Mouse (Mus musculus) hindbrain, embryonic 10.5 days (tissue): ENCODE measurements around the gene Acot1. TPM values are rescaled to one million over a fixed set of nuclear protein-coding genes. Genes with fewer than 3 reads are reported as not detected.
"Not testable (repeated sequence)": the region's sequence is repeated elsewhere in the genome, so short reads cannot be mapped to it uniquely, and the experiment has no call there.

Experiments used
- DNase-seq: peaks from one replicate; pipeline ENCODE4 v3.0.0-alpha.2; 2017; ENCODE audit warnings: low spot score
- H3K27ac ChIP-seq: fragments of 300-500 bp; sonication (generic); 2 replicates; pipeline ENCODE4 v1.5.1; 2016; ENCODE audit warnings: mild to moderate bottlenecking, moderate library complexity
- H3K27me3 ChIP-seq: fragments of 300-500 bp; sonication (generic); 2 replicates; pipeline ENCODE4 v1.6.1; 2016; ENCODE audit warnings: mild to moderate bottlenecking; ENCODE audit not compliant: poor library complexity, insufficient read depth, severe bottlenecking
- H3K36me3 ChIP-seq: fragments of 300-500 bp; sonication (generic); 2 replicates; pipeline ENCODE4 v1.6.1; 2016; ENCODE audit warnings: mild to moderate bottlenecking, moderate library complexity
- H3K4me1 ChIP-seq: fragments of 300-500 bp; sonication (generic); replicated peaks from 2 replicates; pipeline ENCODE4 v1.6.1; 2016; ENCODE audit warnings: mild to moderate bottlenecking
- H3K4me3 ChIP-seq: fragments of 300-500 bp; sonication (generic); 2 replicates; pipeline ENCODE4 v1.5.1; 2016; ENCODE audit warnings: mild to moderate bottlenecking, moderate library complexity
- H3K9me3 ChIP-seq: fragments of 300-500 bp; sonication (generic); 2 replicates; pipeline ENCODE4 v1.6.1; 2016; ENCODE audit warnings: mild to moderate bottlenecking, moderate library complexity
- WGBS: fragments of 180-500 bp; shearing (Covaris S2); methylation state at CpG from one replicate; pipeline ENCODE4 v1.1.7; 2016; 5-methylcytosine and 5-hydroxymethylcytosine counted together
- polyA plus RNA-seq: library from polyadenylated mRNA; unstranded; fragments of >200 nt; fragmentation: Nextera tagmentation; extraction: Ambion mirVana; gene quantifications from 2 replicates; pipeline ENCODE4 v1.2.1, GENCODE M21; 2016

The Acot1 gene
- polyA plus RNA-seq, 1 experiment from 2014 or later = 45.3 TPM

- not testable (repeated sequence) for H3K4me3 ChIP-seq, H3K4me1 ChIP-seq, H3K9me3 ChIP-seq, DNase-seq, H3K36me3 ChIP-seq, H3K27me3 ChIP-seq, H3K27ac ChIP-seq
- WGBS = 86% methylated on average over 8 of the region's 8 CpGs
These were observed 10.1 kb upstream of the Acot1 start for GRCm38 (mm10) chr12:83999237-83999636.

DNA sequence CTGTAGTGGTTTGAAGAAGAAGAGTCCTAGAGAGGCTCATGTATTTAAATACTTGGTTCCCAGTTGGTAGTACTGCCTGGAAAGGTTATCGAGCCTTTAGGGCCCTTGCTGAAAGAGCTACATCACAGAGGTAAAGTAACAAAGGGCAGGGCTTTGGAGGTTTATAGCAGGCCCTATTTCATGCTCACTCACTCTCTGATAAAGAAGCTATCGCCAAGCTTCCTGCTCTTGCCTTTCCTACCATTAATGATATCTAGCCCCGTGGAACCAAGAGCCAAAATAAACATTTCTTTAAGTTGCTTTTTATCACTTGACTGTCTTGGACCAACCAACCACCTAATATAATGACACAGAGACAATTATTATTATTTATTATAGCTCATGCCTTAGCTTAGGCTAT lies 8.9 kb upstream of the Acot1 start:
- Histone ChIP-seq H3K4me1 (no peaks in the 10 kb centered on the region), H3K27ac (no peak overlapping the region), H3K27me3 (no peaks in the 10 kb centered on the region), H3K4me3 (no peak overlapping the region), H3K9me3 (peaks cover 5% of the 10 kb centered on the region; the same call in 1 of the 2 replicates), H3K36me3 (no peaks in the 10 kb centered on the region; the same call in 1 of the 2 replicates)
- WGBS = 89% methylated on average over 3 of the region's 3 CpGs
- no peak for DNase-seq

- no peak overlapping the region for H3K27ac ChIP-seq
- DNase-seq = no peak
- 90% methylated on average over 1 of the region's 1 CpGs for WGBS
- peaks cover 5% of the 10 kb centered on the region; the same call in 1 of the 2 replicates for H3K9me3 ChIP-seq
- no peaks in the 10 kb centered on the region; the same call in 1 of the 2 replicates for H3K27me3 ChIP-seq
- no peak overlapping the region for H3K4me3 ChIP-seq
- no peaks in the 10 kb centered on the region for H3K36me3 ChIP-seq
- H3K4me1 ChIP-seq = peaks cover 10% of the 10 kb centered on the region
These were observed 5.4 kb upstream of the Acot1 start for GRCm38 (mm10) chr12:84003866-84004265.

- 89% methylated on average over 12 of the region's 12 CpGs for WGBS
These were observed 1.0 kb upstream of the Acot1 start for GRCm38 (mm10) chr12:84008251-84008650.

GRCm38 (mm10) chr12:84008729-84009128 lies 561 bp upstream of the Acot1 start:
- Histone ChIP-seq H3K4me3 (peak overlapping the region; percentile 53), H3K27ac (peak overlapping the region; percentile 85), H3K27me3 (no peaks in the 10 kb centered on the region; the same call in 1 of the 2 replicates), H3K9me3 (no peaks in the 10 kb centered on the region), H3K4me1 (peaks cover 48% of the 10 kb centered on the region), H3K36me3 (no peaks in the 10 kb centered on the region)
- no peak for DNase-seq
- whole genome bisulfite sequencing = 50% methylated on average over 8 of the region's 8 CpGs

More at GRCm38 (mm10) chr12:84008251-84008650, 1.0 kb upstream of the Acot1 start:
- Histone ChIP-seq H3K36me3 (no peaks in the 10 kb centered on the region), H3K4me3 (no peak overlapping the region), H3K4me1 (peaks cover 48% of the 10 kb centered on the region), H3K27me3 (no peaks in the 10 kb centered on the region; the same call in 1 of the 2 replicates), H3K9me3 (no peaks in the 10 kb centered on the region), H3K27ac (peak overlapping the region; percentile 85)
- DNase-seq = no peak

DNA sequence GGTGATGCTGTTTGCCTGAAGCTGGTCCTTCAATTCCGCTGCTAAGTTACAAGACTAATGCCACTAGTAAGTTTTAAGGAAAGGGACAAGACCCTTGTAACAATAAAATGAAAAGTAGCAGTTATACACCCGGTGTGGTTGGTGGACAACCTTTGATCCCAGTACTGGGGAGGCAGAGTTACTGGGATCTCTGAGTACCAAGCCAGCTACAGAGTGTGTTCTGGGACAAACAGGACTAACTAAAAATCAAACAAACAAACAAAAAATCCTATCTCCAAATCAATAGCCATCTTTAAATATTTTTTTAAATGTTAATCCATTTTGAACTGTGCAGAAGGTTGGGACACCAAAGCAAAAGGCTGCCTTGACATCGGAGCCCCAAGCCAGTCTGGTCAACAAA lies 911 bp downstream of the Acot1 start:
- WGBS = 81% methylated on average over 3 of the region's 3 CpGs
- H3K4me3 ChIP-seq = peak overlapping the region; percentile 53
- H3K4me1 ChIP-seq = peaks cover 48% of the 10 kb centered on the region
- H3K27me3 ChIP-seq = no peaks in the 10 kb centered on the region; the same call in 1 of the 2 replicates
- DNase-seq = no peak
- H3K36me3 ChIP-seq = peaks cover 8% of the 10 kb centered on the region
- H3K27ac ChIP-seq = peak overlapping the region; percentile 85
- H3K9me3 ChIP-seq = no peaks in the 10 kb centered on the region

- peak overlapping the region; percentile 45; the same call in 1 of the 2 replicates for H3K27ac ChIP-seq
- peaks cover 16% of the 10 kb centered on the region for H3K36me3 ChIP-seq
- DNase-seq = peak; percentile 68
- peak overlapping the region; percentile 53 for H3K4me3 ChIP-seq
- no peaks in the 10 kb centered on the region for H3K9me3 ChIP-seq
- WGBS = 37% methylated on average over 12 of the region's 12 CpGs
- peaks cover 54% of the 10 kb centered on the region for H3K4me1 ChIP-seq
- H3K27me3 ChIP-seq = no peaks in the 10 kb centered on the region; the same call in 1 of the 2 replicates
These were observed 2.2 kb downstream of the Acot1 start for GRCm38 (mm10) chr12:84011251-84012040.

DNA sequence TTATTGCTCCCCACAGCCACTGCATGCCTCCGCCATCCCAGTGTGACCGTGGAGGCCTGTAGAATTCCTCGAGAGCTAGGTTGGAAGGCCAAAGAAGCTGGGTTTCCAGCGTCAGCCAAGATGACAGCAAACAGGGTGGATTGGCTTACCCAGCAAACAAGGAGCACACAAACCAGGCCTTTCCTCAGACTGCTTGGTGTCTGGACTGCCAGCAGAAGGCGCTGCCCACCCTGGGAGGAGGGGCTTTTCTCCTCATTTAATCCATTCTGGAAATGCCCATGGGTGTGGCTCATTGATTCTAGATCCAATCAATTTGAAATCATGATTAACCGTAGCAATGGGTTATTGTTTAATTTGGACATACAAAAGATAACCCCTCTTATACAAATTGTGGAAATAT lies 3.8 kb downstream of the Acot1 start:
- Histone ChIP-seq H3K27ac (no peak overlapping the region), H3K9me3 (no peaks in the 10 kb centered on the region), H3K4me3 (no peak overlapping the region), H3K27me3 (no peaks in the 10 kb centered on the region), H3K4me1 (peaks cover 50% of the 10 kb centered on the region), H3K36me3 (peaks cover 25% of the 10 kb centered on the region)
- WGBS = 78% methylated on average over 6 of the region's 6 CpGs
- DNase-seq = no peak

DNA sequence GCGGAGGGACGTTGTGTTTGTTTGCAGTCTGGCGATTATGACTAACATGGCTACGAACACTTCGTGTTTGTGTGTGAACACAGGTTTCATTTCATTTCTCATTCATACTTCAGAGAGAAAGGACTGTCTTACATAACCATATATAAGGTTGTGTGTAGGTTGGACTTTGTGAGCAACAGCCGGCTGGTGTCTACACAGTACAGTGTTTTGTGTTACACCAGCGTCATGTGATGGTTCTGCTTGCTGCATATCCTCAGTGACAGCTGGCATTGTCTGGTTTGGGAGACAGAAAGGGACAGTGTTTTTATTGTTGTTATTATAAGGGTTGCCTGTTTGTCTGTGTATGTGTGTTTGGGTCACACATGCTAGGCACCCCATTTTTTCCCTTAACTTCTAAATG lies 4.4 kb downstream of the Acot1 start:
- Histone ChIP-seq H3K36me3 (peaks cover 30% of the 10 kb centered on the region), H3K27ac (no peak overlapping the region)
- WGBS = 93% methylated on average over 7 of the region's 7 CpGs

DNA sequence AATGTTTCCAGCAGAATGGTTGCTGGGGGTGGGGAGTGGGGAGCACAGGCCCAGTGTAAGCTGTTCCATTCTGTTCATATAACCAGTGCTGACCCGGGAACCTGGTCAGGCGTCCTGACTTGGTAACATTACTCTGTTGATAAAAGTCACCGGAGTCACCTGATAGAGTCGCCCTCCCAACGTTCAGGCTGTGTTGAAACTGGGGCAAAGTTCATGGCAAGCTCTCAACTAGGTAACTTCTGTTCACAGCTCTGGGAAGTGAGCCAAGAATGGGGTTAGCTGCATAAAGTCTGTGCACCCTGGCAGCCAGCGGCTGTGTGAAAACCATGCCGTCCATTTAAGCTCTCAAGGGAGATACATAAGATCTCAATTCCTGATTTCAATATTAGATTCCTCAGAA lies 11.2 kb downstream of the Acot1 start:
- not testable (repeated sequence) for H3K4me3 ChIP-seq, H3K27me3 ChIP-seq, H3K27ac ChIP-seq, H3K9me3 ChIP-seq, H3K4me1 ChIP-seq, DNase-seq
- WGBS = 79% methylated on average over 7 of the region's 7 CpGs
- peaks cover 21% of the 10 kb centered on the region for H3K36me3 ChIP-seq

More for the DNA sequence above, 4.4 kb downstream of the Acot1 start:
- no peak for DNase-seq
- Histone ChIP-seq H3K4me1 (peaks cover 45% of the 10 kb centered on the region), H3K4me3 (no peak overlapping the region), H3K27me3 (no peaks in the 10 kb centered on the region), H3K9me3 (no peaks in the 10 kb centered on the region)

DNA sequence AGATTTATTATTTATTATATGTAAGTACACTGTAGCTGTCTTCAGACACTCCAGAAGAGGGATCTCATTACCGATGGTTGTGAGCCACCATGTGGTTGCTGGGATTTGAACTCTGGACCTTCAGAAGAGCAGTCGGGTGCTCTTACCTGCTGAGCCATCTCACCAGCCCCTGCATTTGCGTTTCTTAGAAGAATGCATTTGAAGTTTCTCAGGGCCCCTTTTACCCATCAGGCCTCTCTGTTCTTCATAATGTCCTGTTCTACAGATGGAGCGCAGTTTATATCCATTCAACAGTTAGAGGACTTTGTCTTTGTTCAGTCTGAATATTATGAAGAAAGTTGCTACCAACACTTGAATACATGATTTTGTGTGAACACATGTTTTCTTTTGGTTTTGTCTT lies 13.0 kb downstream of the Acot1 start:
- H3K27me3 ChIP-seq, DNase-seq, H3K4me3 ChIP-seq, H3K27ac ChIP-seq, H3K4me1 ChIP-seq, H3K9me3 ChIP-seq: not testable (repeated sequence)
- peaks cover 14% of the 10 kb centered on the region for H3K36me3 ChIP-seq
- 94% methylated on average over 4 of the region's 4 CpGs for WGBS

DNA sequence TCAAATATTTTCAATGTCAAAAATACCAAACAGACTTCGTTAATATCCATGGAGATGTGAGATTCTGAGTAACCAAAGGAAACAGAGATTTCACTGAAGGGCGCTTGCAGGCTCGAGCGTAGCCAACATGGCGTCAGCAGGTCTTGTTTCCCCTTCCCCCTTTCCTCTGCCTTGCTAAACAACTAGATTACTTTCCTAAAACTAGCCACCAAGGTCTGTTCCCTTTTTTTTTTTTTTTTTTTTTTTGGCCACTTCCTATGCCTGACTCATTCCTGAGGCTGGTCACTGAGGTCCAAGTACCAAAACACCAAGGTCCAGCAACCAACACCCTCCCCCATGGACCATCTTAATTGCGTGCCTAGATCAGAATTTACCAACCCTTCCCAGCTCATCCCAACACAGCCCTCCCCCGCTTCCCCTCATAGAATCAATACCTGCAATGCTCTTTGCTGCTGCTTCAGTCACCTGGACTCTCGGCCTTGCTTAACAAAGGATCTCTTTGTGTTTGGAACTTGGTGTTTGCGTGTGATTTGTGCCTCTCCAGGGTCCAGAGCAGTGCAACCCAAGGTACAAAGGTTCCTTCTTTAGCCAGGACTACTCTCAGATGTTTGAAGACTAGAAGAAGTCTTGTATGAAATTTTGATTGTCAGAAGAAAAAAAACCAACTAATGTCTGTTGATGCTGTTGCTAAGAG lies 13.9 kb downstream of the Acot1 start:
- no peak for DNase-seq
- Histone ChIP-seq H3K9me3 (no peaks in the 10 kb centered on the region), H3K27ac (no peak overlapping the region), H3K4me1 (no peaks in the 10 kb centered on the region), H3K4me3 (no peak overlapping the region), H3K27me3 (no peaks in the 10 kb centered on the region), H3K36me3 (0 out of 2 replicates have a peak, but pooled peaks cover 7% of the 10 kb centered on the region)
- 85% methylated on average over 9 of the region's 9 CpGs for WGBS

- Histone ChIP-seq H3K4me1 (no peaks in the 10 kb centered on the region), H3K9me3 (no peaks in the 10 kb centered on the region), H3K27ac (no peak overlapping the region), H3K27me3 (no peaks in the 10 kb centered on the region), H3K4me3 (no peak overlapping the region), H3K36me3 (no peaks in the 10 kb centered on the region)
- WGBS = 86% methylated on average over 7 of the region's 7 CpGs
- DNase-seq = no peak
These were observed 16.6 kb downstream of the Acot1 start for GRCm38 (mm10) chr12:84025888-84026287.
